Mouse (Mus musculus) lung, adult 2 months (tissue): ENCODE measurements around the gene Slc2a10. TPM values are rescaled to one million over a fixed set of nuclear protein-coding genes. Genes with fewer than 3 reads are reported as not detected.
"Not testable (repeated sequence)": the region's sequence is repeated elsewhere in the genome, so short reads cannot be mapped to it uniquely, and the experiment has no call there.

ENCODE experiments used
- DNase-seq: peaks from one replicate; pipeline ENCODE4 v3.0.0; 2022
- H3K4me1 ChIP-seq: fragments of 200-500 bp; 2 replicates; pipeline ENCODE4 v1.6.1; 2011; ENCODE audit warnings: low read length; ENCODE audit not compliant: control insufficient read depth, insufficient read depth
- H3K4me3 ChIP-seq: fragments of 200-500 bp; replicated peaks from 2 replicates; pipeline ENCODE3; 2011; ENCODE audit warnings: low read depth, mild to moderate bottlenecking, control low read depth, low read length; ENCODE audit errors: extremely low read depth
- CTCF ChIP-seq: fragments of 200-500 bp; IDR thresholded peaks from 2 replicates; pipeline ENCODE4 v1.5.1; 2011; ENCODE audit warnings: mild to moderate bottlenecking, low read length, control low read depth; ENCODE audit not compliant: insufficient read depth
- POLR2A ChIP-seq: fragments of 200-500 bp; IDR thresholded peaks from 2 replicates; pipeline ENCODE4 v1.6.1; 2011; ENCODE audit warnings: low read depth, mild to moderate bottlenecking, control low read depth, low read length, borderline replicate concordance; ENCODE audit errors: extremely low read depth
- WGBS: fragments of 180-500 bp; shearing (Covaris S2); methylation state at CpG from one replicate; pipeline ENCODE4 v1.1.7; 2018; 5-methylcytosine and 5-hydroxymethylcytosine counted together
- polyA plus RNA-seq: library from polyadenylated mRNA; depleted of rRNA; stranded (reverse); fragments of >200 nt; gene quantifications from 2 replicates; pipeline ENCODE4 v1.2.3, GENCODE M21; 2012

Slc2a10 gene
- polyA plus RNA-seq, 1 experiment: 10.1 TPM

- peak; percentile 14; the same call in 1 of the 2 replicates for TF ChIP-seq CTCF
- DNase-seq, H3K4me1 ChIP-seq, H3K4me3 ChIP-seq: not testable (repeated sequence)
- WGBS: 73% methylated on average over 7 of the region's 7 CpGs
Observed at GRCm38 (mm10) chr2:165550410-165550809, 46.8 kb downstream of the Slc2a10 start.

GRCm38 (mm10) chr2:165554066-165554465, 50.5 kb downstream of the Slc2a10 start:
- TF ChIP-seq POLR2A: no peak
- no peak for TF ChIP-seq CTCF
- DNase-seq: no peak
- 78% methylated on average over 9 of the region's 9 CpGs for WGBS
- Histone ChIP-seq H3K4me3 (no peak overlapping the region), H3K4me1 (no peaks in the 10 kb centered on the region)

DNA sequence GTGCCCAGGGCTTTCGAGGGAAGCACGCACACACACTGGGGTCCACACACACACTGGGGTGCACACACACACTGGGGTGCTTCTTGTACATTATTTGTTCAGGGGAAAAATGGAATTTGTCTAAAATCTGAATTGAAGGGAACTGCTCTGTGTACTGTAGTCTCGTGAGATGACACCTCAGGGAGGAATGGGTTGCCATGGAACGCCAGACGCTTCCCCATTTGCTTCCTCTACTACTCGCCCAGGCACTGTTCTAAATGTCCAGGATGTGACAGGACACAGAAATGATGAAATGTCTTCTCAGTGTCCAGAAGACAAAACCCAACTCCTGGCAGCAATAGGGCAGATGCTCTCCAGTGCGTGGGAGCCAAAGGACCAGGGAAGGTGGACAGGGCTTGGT, 53.7 kb downstream of the Slc2a10 start:
- Histone ChIP-seq H3K4me3 (no peak overlapping the region), H3K4me1 (no peaks in the 10 kb centered on the region)
- TF ChIP-seq POLR2A (no peak), CTCF (no peak)
- no peak for DNase-seq
- WGBS: 87% methylated on average over 7 of the region's 7 CpGs

- 34% methylated on average over 11 of the region's 11 CpGs for WGBS
Observed at GRCm38 (mm10) chr2:165558916-165559315, 55.3 kb downstream of the Slc2a10 start.

GRCm38 (mm10) chr2:165559506-165560235, 56.1 kb downstream of the Slc2a10 start:
- no peak for TF ChIP-seq POLR2A
- no peak for TF ChIP-seq CTCF
- 20% methylated on average over 11 of the region's 11 CpGs for WGBS
- no peak overlapping the region for H3K4me3 ChIP-seq
- no peaks in the 10 kb centered on the region for H3K4me1 ChIP-seq
- no peak for DNase-seq

More at GRCm38 (mm10) chr2:165558916-165559315, 55.3 kb downstream of the Slc2a10 start:
- no peak for DNase-seq
- Histone ChIP-seq H3K4me1 (no peaks in the 10 kb centered on the region), H3K4me3 (no peak overlapping the region)
- TF ChIP-seq POLR2A: no peak
- no peak for TF ChIP-seq CTCF

DNA sequence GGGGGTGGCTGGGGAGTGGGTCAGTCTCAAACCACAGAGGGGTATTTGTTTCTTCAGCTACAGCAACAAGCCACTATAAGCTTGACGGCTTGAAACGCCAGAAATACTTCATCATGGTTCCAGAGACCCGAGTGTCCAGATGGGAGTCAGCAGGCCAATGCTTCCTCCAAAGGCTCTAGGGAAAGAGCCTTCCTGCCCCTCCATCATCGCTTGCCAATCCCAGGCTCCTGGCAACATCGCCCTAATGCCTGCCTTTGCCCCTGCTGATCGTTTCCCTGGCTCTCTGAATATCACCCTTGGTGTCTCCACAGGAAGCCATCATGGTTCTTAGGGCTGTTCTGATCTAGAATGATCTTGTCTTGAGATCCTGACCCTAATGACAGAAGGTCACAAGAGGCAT, 58.3 kb downstream of the Slc2a10 start:
- no peak overlapping the region for H3K4me3 ChIP-seq
- no peaks in the 10 kb centered on the region for H3K4me1 ChIP-seq
- no peak for TF ChIP-seq POLR2A
- no peak for TF ChIP-seq CTCF
- no peak for DNase-seq
- 86% methylated on average over 6 of the region's 6 CpGs for WGBS

- WGBS: 2% methylated on average over 52 of the region's 52 CpGs
- TF ChIP-seq CTCF (no peak), POLR2A (no peak)
- DNase-seq: peak; percentile 24
- Histone ChIP-seq H3K4me3 (no peak overlapping the region), H3K4me1 (no peaks in the 10 kb centered on the region)
Observed at GRCm38 (mm10) chr2:165563298-165564058, 59.9 kb downstream of the Slc2a10 start.

DNA sequence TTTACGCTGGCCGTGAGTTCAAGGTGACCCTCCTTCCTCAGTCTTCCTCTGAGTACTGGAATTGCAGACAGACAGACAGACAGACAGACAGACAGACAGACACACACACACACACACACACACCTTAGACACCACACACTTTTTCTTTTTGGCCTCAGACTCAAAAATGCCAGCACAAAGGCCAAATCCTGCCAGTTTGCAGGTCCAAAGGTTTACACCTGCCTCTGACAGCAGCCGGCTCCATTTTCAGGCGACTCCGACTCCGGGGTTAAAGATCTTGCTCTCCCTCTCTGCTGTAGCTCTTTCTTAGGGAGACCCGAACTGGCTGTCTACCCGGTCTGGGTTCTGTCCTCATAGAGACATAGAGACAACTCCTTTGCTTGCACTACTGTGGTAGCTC, 60.5 kb downstream of the Slc2a10 start:
- no peak for DNase-seq
- Histone ChIP-seq H3K4me3 (no peak overlapping the region), H3K4me1 (no peaks in the 10 kb centered on the region)
- TF ChIP-seq CTCF (no peak), POLR2A (no peak)
- WGBS: 69% methylated on average over 8 of the region's 8 CpGs

DNA sequence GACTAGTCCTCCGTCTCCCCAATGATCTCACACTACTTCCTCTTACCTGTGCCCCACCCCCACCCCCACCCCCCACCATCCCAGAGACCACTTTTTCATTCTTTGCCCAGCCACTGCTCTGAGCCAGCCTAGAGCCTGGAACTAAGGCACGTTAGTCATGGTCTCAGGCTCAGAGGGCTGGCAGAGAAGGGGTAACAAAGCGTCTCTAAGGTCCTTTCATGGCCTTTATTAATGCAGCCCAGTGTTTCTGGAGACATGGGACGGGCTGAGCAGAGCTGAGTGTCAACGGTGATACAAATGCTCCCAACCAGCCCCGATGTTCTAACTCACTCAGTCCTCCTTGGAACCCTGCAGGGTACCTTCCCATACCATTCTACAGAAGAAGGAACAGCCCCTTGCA, 61.0 kb downstream of the Slc2a10 start:
- H3K4me3 ChIP-seq: no peak overlapping the region
- no peak for DNase-seq
- TF ChIP-seq POLR2A (no peak), CTCF (no peak)
- no peaks in the 10 kb centered on the region for H3K4me1 ChIP-seq
- 70% methylated on average over 6 of the region's 6 CpGs for WGBS

DNA sequence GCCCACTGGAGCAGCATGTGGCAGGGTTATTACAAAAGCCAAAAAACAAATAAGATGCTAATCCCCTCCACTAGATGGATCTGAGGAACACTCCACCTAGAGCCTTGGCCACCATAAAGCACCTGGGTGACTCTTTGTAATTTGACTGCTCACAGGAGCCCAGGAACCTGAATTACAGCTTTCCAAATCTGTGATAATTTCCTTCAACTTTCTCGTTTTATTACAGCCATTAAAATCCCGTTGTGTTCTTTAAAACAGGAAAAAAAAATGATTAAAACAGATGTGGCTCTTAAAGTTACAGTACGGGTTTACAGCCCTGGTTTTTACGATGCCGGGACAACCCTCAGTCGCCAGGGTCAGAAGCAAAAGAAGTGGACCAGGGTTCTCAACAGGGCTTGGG, 63.3 kb downstream of the Slc2a10 start:
- TF ChIP-seq POLR2A: no peak
- TF ChIP-seq CTCF: no peak
- Histone ChIP-seq H3K4me1 (no peaks in the 10 kb centered on the region), H3K4me3 (no peak overlapping the region)
- 63% methylated on average over 6 of the region's 6 CpGs for WGBS
- DNase-seq: no peak
